Mouse (Mus musculus) effector memory CD4-positive, alpha-beta T cell, adult 5 months (primary cell): ENCODE results near the gene Scgb1b19. TPM values are rescaled to one million over a fixed set of nuclear protein-coding genes. Genes with fewer than 3 reads are reported as not detected.

ENCODE experiments used
- polyA plus RNA-seq: library from polyadenylated mRNA; unstranded; fragments of 100-300 nt; shearing (Covaris generic); gene quantifications from one replicate; pipeline ENCODE4 v1.2.1, GENCODE M21; 2017

The Scgb1b19 gene
- polyA plus RNA-seq: not detected

DNA sequence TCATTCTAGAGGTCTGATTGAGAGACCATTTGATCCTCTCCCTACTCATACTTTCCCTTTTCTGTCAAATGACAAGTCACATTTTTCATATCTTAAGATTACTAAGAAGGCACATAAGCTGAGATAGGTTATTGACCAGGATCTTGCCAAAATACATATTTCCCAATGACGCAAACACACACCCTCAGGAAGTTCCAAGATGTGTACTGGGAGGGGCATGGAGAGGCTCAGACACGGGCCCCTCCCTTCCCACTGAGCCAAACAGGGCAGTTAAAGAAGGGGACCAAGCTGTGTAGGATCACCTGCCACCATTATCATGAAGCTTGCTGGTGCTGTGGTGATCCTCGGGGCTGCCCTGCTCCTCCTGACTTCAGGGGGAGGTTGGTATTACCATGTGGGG is at the start of gene Scgb1b19:
Scgb1b19 (plus strand) TSS at position 301 of the 400 bp plus-strand sequence.

DNA sequence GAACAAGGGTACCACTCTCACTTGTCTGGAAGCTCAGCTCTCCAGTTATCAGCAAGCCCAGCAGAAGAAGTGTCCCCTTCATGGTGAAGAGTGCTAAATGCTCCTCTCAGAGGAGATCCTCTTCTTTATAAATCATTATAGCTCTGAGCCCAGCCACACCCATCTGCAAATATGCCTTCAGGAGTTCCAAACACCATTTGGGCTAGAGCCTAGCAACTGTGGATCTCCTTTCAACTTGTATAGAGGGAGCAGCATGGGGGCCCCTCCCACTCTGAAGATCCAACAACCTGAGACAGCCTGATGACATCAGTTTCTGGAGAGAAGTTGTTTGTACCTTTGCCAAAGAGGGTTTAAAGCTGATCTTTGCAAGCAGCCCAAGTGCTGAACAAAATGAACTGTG is 6.9 kb upstream of the Scgb1b19 start, which contains the start of gene Scgb2b19:
Scgb2b19 (minus strand) TSS at position 101 of the 400 bp plus-strand sequence.

Other genes with a start within 250 kb of the Scgb1b19 start
- gene Scgb2b17, start 230.7 kb upstream of the Scgb1b19 start, polyA plus RNA-seq: not detected
- not detected for gene Scgb1b17, start 223.8 kb upstream of the Scgb1b19 start, polyA plus RNA-seq
- not detected for gene Scgb2b18, start 113.4 kb upstream of the Scgb1b19 start, polyA plus RNA-seq
- gene Scgb1b18, start 101.7 kb upstream of the Scgb1b19 start, polyA plus RNA-seq: not detected
- gene Scgb2b19, start 7.0 kb upstream of the Scgb1b19 start, polyA plus RNA-seq: not detected
- not detected for gene Scgb2b20, start 79.0 kb downstream of the Scgb1b19 start, polyA plus RNA-seq
- not detected for gene Scgb1b20, start 85.9 kb downstream of the Scgb1b19 start, polyA plus RNA-seq
- not detected for gene Scgb2b21, start 233.2 kb downstream of the Scgb1b19 start, polyA plus RNA-seq